Mouse (Mus musculus): Measurements from ENCODE around the gene Tex9. TPM values are rescaled to one million over a fixed set of nuclear protein-coding genes. Genes with fewer than 3 reads are reported as not detected.

Tex9 gene
- 1 to 10 TPM; 2.0 TPM for total RNA-seq (2023)

GRCm38 (mm10) chr9:72492194-72492565, at the start of gene Tex9:
Gene Tex9, minus strand, starts transcription at chr9:72492212.

GRCm38 (mm10) chr9:72531996-72532380, 40.0 kb upstream of the Tex9 start, which contains the start of gene Rfx7:
Gene Rfx7, plus strand, starts transcription at chr9:72532240.

GRCm38 (mm10) chr9:72437822-72438701, 54.0 kb downstream of the Tex9 start, which contains the start of gene Mns1:
Gene Mns1, plus strand, starts transcription at chr9:72438011.

Other genes with a start within 250 kb of the Tex9 start
- 10 to 100 TPM; 34.1 to 35.8 TPM for gene Zfp280d, start 217.4 kb downstream of the Tex9 start, total RNA-seq (2023)
- under 1 TPM in 1 of 2 experiments, not detected in 1; 0.29 TPM for gene Mns1, start 54.2 kb downstream of the Tex9 start, total RNA-seq (2023)
- gene Rfx7, start 40.0 kb upstream of the Tex9 start, total RNA-seq (2023) = 10 to 100 TPM; 28.1 to 30.4 TPM
- gene Nedd4, start 170.1 kb upstream of the Tex9 start, total RNA-seq (2023) = 10 to 100 TPM; 10.3 to 19.5 TPM

All from monocyte, adult 59 days (primary cell).